Mouse (Mus musculus): Measurements from ENCODE around the gene Zic5. TPM values are rescaled to one million over a fixed set of nuclear protein-coding genes. Genes with fewer than 3 reads are reported as not detected.

The Zic5 gene
- polyA plus RNA-seq, 1 experiment from 2014 or later, result 11.6 TPM

- Histone ChIP-seq H3K4me3 (replicated peaks; ENCODE audit: low read length) (no peak overlapping the region), H3K4me1 (replicated peaks; ENCODE audit: control insufficient read depth, insufficient read depth, low read length) (peaks cover 25% of the 10 kb centered on the region), H3K27me3 (ENCODE audit: control insufficient read depth, insufficient read depth, low read length) (peaks cover 73% of the 10 kb centered on the region), H3K27ac (peak overlapping the region; percentile 77), H3K9ac (no peak overlapping the region), H3K4me2 (replicated peaks) (peak overlapping the region; percentile 42), H3K36me3 (replicated peaks; ENCODE audit: control insufficient read depth, insufficient read depth) (no peaks in the 10 kb centered on the region), H3K9me3 (ENCODE audit: control insufficient read depth, low read length) (no peaks in the 10 kb centered on the region)
- WGBS, result 7% methylated on average over 13 of the region's 13 CpGs
- DNase-seq (ENCODE audit: low spot score), result peak; percentile 49
- ATAC-seq (ENCODE audit: low FRiP score), result peak; percentile 24; the same call in 1 of the 2 replicates
These were observed 12.6 kb downstream of the Zic5 start for GRCm38 (mm10) chr14:122452701-122453387.

- no peaks in the 10 kb centered on the region for H3K9me3 ChIP-seq (ENCODE audit: control insufficient read depth, low read length)
- H3K36me3 ChIP-seq (replicated peaks; ENCODE audit: control insufficient read depth, insufficient read depth), result no peaks in the 10 kb centered on the region
- WGBS, result 46% methylated on average over 5 of the region's 5 CpGs
- DNase-seq (ENCODE audit: low spot score), result peak; percentile 23
- H3K27me3 ChIP-seq (ENCODE audit: control insufficient read depth, insufficient read depth, low read length), result peaks cover 83% of the 10 kb centered on the region
- peak overlapping the region; percentile 40; the same call in 1 of the 2 replicates for H3K4me3 ChIP-seq (replicated peaks; ENCODE audit: low read length)
- no peak for ATAC-seq (ENCODE audit: low FRiP score)
- H3K9ac ChIP-seq, result no peak overlapping the region
- peaks cover 25% of the 10 kb centered on the region for H3K4me1 ChIP-seq (replicated peaks; ENCODE audit: control insufficient read depth, insufficient read depth, low read length)
- peak overlapping the region; percentile 62 for H3K4me2 ChIP-seq (replicated peaks)
- H3K27ac ChIP-seq, result peak overlapping the region; percentile 77; the same call in 1 of the 2 replicates
These were observed 13.8 kb downstream of the Zic5 start for GRCm38 (mm10) chr14:122451551-122452145.

- Histone ChIP-seq H3K9me3 (ENCODE audit: control insufficient read depth, low read length) (no peaks in the 10 kb centered on the region), H3K9ac (peak within 1 kb of the TSS; percentile 64), H3K4me3 (replicated peaks; ENCODE audit: low read length) (peak within 1 kb of the TSS; percentile 40), H3K27ac (peak within 1 kb of the TSS; percentile 80), H3K4me2 (replicated peaks) (peak within 1 kb of the TSS; percentile 62), H3K4me1 (replicated peaks; ENCODE audit: control insufficient read depth, insufficient read depth, low read length) (peaks cover 25% of the 10 kb centered on the region), H3K27me3 (ENCODE audit: control insufficient read depth, insufficient read depth, low read length) (peaks cover 76% of the 10 kb centered on the region), H3K36me3 (replicated peaks; ENCODE audit: control insufficient read depth, insufficient read depth) (no peaks in the 10 kb centered on the region)
- peak; percentile 26 for DNase-seq (ENCODE audit: low spot score)
- under 1% methylated on average over 58 of the region's 59 CpGs for WGBS
- ATAC-seq (ENCODE audit: low FRiP score), result peak; percentile 41; the same call in 1 of the 2 replicates
These were observed 14.7 kb downstream of the Zic5 start, which contains the start of gene Gm5089 for GRCm38 (mm10) chr14:122450496-122451382. Gm5089 (minus strand) TSS chr14:122451115.

GRCm38 (mm10) chr14:122449601-122450495 is 15.6 kb downstream of the Zic5 start:
- Histone ChIP-seq H3K27me3 (ENCODE audit: control insufficient read depth, insufficient read depth, low read length) (peaks cover 67% of the 10 kb centered on the region), H3K27ac (peak overlapping the region; percentile 80), H3K36me3 (replicated peaks; ENCODE audit: control insufficient read depth, insufficient read depth) (no peaks in the 10 kb centered on the region), H3K4me2 (replicated peaks) (peak overlapping the region; percentile 62), H3K4me1 (replicated peaks; ENCODE audit: control insufficient read depth, insufficient read depth, low read length) (peaks cover 23% of the 10 kb centered on the region), H3K9ac (peak overlapping the region; percentile 64), H3K9me3 (ENCODE audit: control insufficient read depth, low read length) (no peaks in the 10 kb centered on the region), H3K4me3 (replicated peaks; ENCODE audit: low read length) (peak overlapping the region; percentile 40)
- WGBS, result 2% methylated on average over 29 of the region's 29 CpGs
- no peak for DNase-seq (ENCODE audit: low spot score)
- ATAC-seq (ENCODE audit: low FRiP score), result no peak

GRCm38 (mm10) chr14:122436850-122437249 is 28.6 kb downstream of the Zic5 start:
- no peak overlapping the region for H3K4me2 ChIP-seq (replicated peaks)
- 56% methylated on average over 10 of the region's 10 CpGs for WGBS
- no peaks in the 10 kb centered on the region for H3K36me3 ChIP-seq (replicated peaks; ENCODE audit: control insufficient read depth, insufficient read depth)
- H3K9me3 ChIP-seq (ENCODE audit: control insufficient read depth, low read length), result no peaks in the 10 kb centered on the region
- no peak for ATAC-seq (ENCODE audit: low FRiP score)
- no peaks in the 10 kb centered on the region for H3K27me3 ChIP-seq (ENCODE audit: control insufficient read depth, insufficient read depth, low read length)
- H3K4me3 ChIP-seq (replicated peaks; ENCODE audit: low read length), result no peak overlapping the region
- H3K27ac ChIP-seq, result no peak overlapping the region
- no peaks in the 10 kb centered on the region for H3K4me1 ChIP-seq (replicated peaks; ENCODE audit: control insufficient read depth, insufficient read depth, low read length)
- H3K9ac ChIP-seq, result no peak overlapping the region
- no peak for DNase-seq (ENCODE audit: low spot score)

GRCm38 (mm10) chr14:122434039-122434438 is 31.4 kb downstream of the Zic5 start:
- H3K4me1 ChIP-seq (replicated peaks; ENCODE audit: control insufficient read depth, insufficient read depth, low read length), result no peaks in the 10 kb centered on the region
- ATAC-seq (ENCODE audit: low FRiP score) (no peak), DNase-seq (ENCODE audit: low spot score) (no peak)
- H3K9ac ChIP-seq, result no peak overlapping the region
- H3K36me3 ChIP-seq (replicated peaks; ENCODE audit: control insufficient read depth, insufficient read depth), result no peaks in the 10 kb centered on the region
- H3K27ac ChIP-seq, result no peak overlapping the region
- no peaks in the 10 kb centered on the region for H3K9me3 ChIP-seq (ENCODE audit: control insufficient read depth, low read length)
- 88% methylated on average over 10 of the region's 10 CpGs for WGBS
- H3K27me3 ChIP-seq (ENCODE audit: control insufficient read depth, insufficient read depth, low read length), result no peaks in the 10 kb centered on the region
- H3K4me2 ChIP-seq (replicated peaks), result no peak overlapping the region
- no peak overlapping the region for H3K4me3 ChIP-seq (replicated peaks; ENCODE audit: low read length)

GRCm38 (mm10) chr14:122432558-122432957 is 32.9 kb downstream of the Zic5 start:
- no peak overlapping the region for H3K27ac ChIP-seq
- no peak overlapping the region for H3K4me3 ChIP-seq (replicated peaks; ENCODE audit: low read length)
- H3K27me3 ChIP-seq (ENCODE audit: control insufficient read depth, insufficient read depth, low read length), result no peaks in the 10 kb centered on the region
- H3K36me3 ChIP-seq (replicated peaks; ENCODE audit: control insufficient read depth, insufficient read depth), result no peaks in the 10 kb centered on the region
- H3K9me3 ChIP-seq (ENCODE audit: control insufficient read depth, low read length), result no peaks in the 10 kb centered on the region
- H3K4me1 ChIP-seq (replicated peaks; ENCODE audit: control insufficient read depth, insufficient read depth, low read length), result 0 out of 2 replicates have a peak, but pooled peaks cover 7% of the 10 kb centered on the region
- H3K9ac ChIP-seq, result no peak overlapping the region
- no peak overlapping the region for H3K4me2 ChIP-seq (replicated peaks)
- no peak for DNase-seq (ENCODE audit: low spot score)
- WGBS, result 59% methylated on average over 3 of the region's 3 CpGs
- ATAC-seq (ENCODE audit: low FRiP score), result no peak

- H3K4me1 ChIP-seq (replicated peaks; ENCODE audit: control insufficient read depth, insufficient read depth, low read length), result peaks cover 20% of the 10 kb centered on the region; the same call in 1 of the 2 replicates
- no peak overlapping the region for H3K27ac ChIP-seq
- H3K9ac ChIP-seq, result no peak overlapping the region
- H3K4me2 ChIP-seq (replicated peaks), result no peak overlapping the region
- no peaks in the 10 kb centered on the region for H3K36me3 ChIP-seq (replicated peaks; ENCODE audit: control insufficient read depth, insufficient read depth)
- 54% methylated on average over 3 of the region's 3 CpGs for WGBS
- DNase-seq (ENCODE audit: low spot score), result no peak
- H3K27me3 ChIP-seq (ENCODE audit: control insufficient read depth, insufficient read depth, low read length), result no peaks in the 10 kb centered on the region
- no peak overlapping the region for H3K4me3 ChIP-seq (replicated peaks; ENCODE audit: low read length)
- ATAC-seq (ENCODE audit: low FRiP score), result peak; percentile 44; the same call in 1 of the 2 replicates
- no peaks in the 10 kb centered on the region for H3K9me3 ChIP-seq (ENCODE audit: control insufficient read depth, low read length)
These were observed 37.8 kb downstream of the Zic5 start for GRCm38 (mm10) chr14:122427654-122428053.
